In genomic region chr10:45084471-45084870, GRCm38 (mm10) we compare ENCODE assay signal across 18 mouse cellular contexts. TPM values are rescaled to one million over a fixed set of nuclear protein-coding genes. Genes with fewer than 3 reads are reported as not detected.
DNase-seq lines count a peak whose midpoint lies in the region; ATAC-seq lines count a peak whose summit lies in the region.
"Had no signal": no experiment of that assay in that cellular context is flagged by ENCODE, and none has a peak within 500 bp of the region (broad histone marks: within the 10 kb centered on the region; RNA-seq: fewer than 3 reads in every experiment).

No protein-coding gene starts in this region.

- no peak overlapping the region for H3K27ac ChIP-seq in heart, embryonic 12.5 days (ENCODE audit: poor library complexity, severe bottlenecking)
- no peak overlapping the region for H3K27ac ChIP-seq in neural tube, embryonic 12.5 days
- H3K27ac ChIP-seq in hindbrain, embryonic 12.5 days, result no peak overlapping the region; the same call in 1 of the 2 replicates
- peak overlapping the region; percentile 41; the same call in 1 of the 2 replicates for H3K27ac ChIP-seq in neural tube, embryonic 15.5 days (replicated peaks)
- H3K27ac ChIP-seq: embryonic facial prominence, embryonic 12.5 days; midbrain, embryonic 13.5 days had no signal

- no peak for DNase-seq in heart, adult 11 months
- no peak for DNase-seq in neural tube, embryonic 10.5 days (ENCODE audit: extremely low spot score, low spot score)
- no peak for DNase-seq in T-cell, adult 2 months (ENCODE audit: low spot score)
- DNase-seq: cerebellum, adult 11 months; cerebellum, postnatal 36 days; gastrocnemius, postnatal 10 days; heart, postnatal 36 days; kidney, adult 11 months; right cerebral cortex, postnatal 25 days; thymus, adult 18-20 months had no signal

- peaks cover 6% of the 10 kb centered on the region; the same call in 1 of the 2 replicates for H3K36me3 ChIP-seq in heart, embryonic 12.5 days
- H3K36me3 ChIP-seq in neural tube, embryonic 12.5 days, result 0 out of 2 replicates have a peak, but pooled peaks cover 7% of the 10 kb centered on the region
- 0 out of 2 replicates have a peak, but pooled peaks cover 6% of the 10 kb centered on the region for H3K36me3 ChIP-seq in hindbrain, embryonic 12.5 days
- 0 out of 2 replicates have a peak, but pooled peaks cover 2% of the 10 kb centered on the region for H3K36me3 ChIP-seq in neural tube, embryonic 15.5 days
- H3K36me3 ChIP-seq: midbrain, embryonic 13.5 days had no signal

- H3K9ac ChIP-seq in heart, embryonic 12.5 days, result peak overlapping the region; percentile 27; the same call in 1 of the 2 replicates
- H3K9ac ChIP-seq in neural tube, embryonic 12.5 days, result no peak overlapping the region
- no peak overlapping the region; the same call in 1 of the 2 replicates for H3K9ac ChIP-seq in hindbrain, embryonic 12.5 days
- H3K9ac ChIP-seq in neural tube, embryonic 15.5 days (replicated peaks), result no peak overlapping the region
- H3K9ac ChIP-seq: embryonic facial prominence, embryonic 12.5 days; midbrain, embryonic 13.5 days had no signal

- no peak for ATAC-seq in heart, embryonic 12.5 days (ENCODE audit: insufficient number of reproducible peaks, low FRiP score)
- ATAC-seq in neural tube, embryonic 12.5 days (ENCODE audit: low FRiP score, low read depth), result peak; percentile 57; the same call in 1 of the 2 replicates
- 0 out of 2 replicates have a peak, but pooled peaks have one; percentile 9 for ATAC-seq in hindbrain, embryonic 12.5 days (ENCODE audit: low FRiP score)
- peak; percentile 21; the same call in 1 of the 2 replicates for ATAC-seq in neural tube, embryonic 15.5 days (ENCODE audit: low FRiP score)
- ATAC-seq in granulocyte monocyte progenitor cell, adult 5-6 weeks (replicated peaks; ENCODE audit: poor library complexity, severe bottlenecking), result no peak
- ATAC-seq: midbrain, embryonic 13.5 days had no signal

- H3K9me3 ChIP-seq in heart, embryonic 12.5 days (replicated peaks), result no peaks in the 10 kb centered on the region
- H3K9me3 ChIP-seq in neural tube, embryonic 12.5 days, result no peaks in the 10 kb centered on the region
- no peaks in the 10 kb centered on the region for H3K9me3 ChIP-seq in hindbrain, embryonic 12.5 days (replicated peaks)
- H3K9me3 ChIP-seq in neural tube, embryonic 15.5 days (replicated peaks), result no peaks in the 10 kb centered on the region
- H3K9me3 ChIP-seq: embryonic facial prominence, embryonic 12.5 days; midbrain, embryonic 13.5 days had no signal

- H3K4me1 ChIP-seq in heart, embryonic 12.5 days (replicated peaks), result peaks cover 60% of the 10 kb centered on the region
- peaks cover 16% of the 10 kb centered on the region for H3K4me1 ChIP-seq in neural tube, embryonic 12.5 days
- peaks cover 12% of the 10 kb centered on the region for H3K4me1 ChIP-seq in hindbrain, embryonic 12.5 days
- H3K4me1 ChIP-seq in neural tube, embryonic 15.5 days, result peaks cover 12% of the 10 kb centered on the region

- no peaks in the 10 kb centered on the region for H3K27me3 ChIP-seq in heart, embryonic 12.5 days (replicated peaks)
- H3K27me3 ChIP-seq in neural tube, embryonic 12.5 days (replicated peaks), result no peaks in the 10 kb centered on the region
- no peaks in the 10 kb centered on the region for H3K27me3 ChIP-seq in hindbrain, embryonic 12.5 days
- H3K27me3 ChIP-seq in neural tube, embryonic 15.5 days (replicated peaks), result no peaks in the 10 kb centered on the region
- H3K27me3 ChIP-seq: embryonic facial prominence, embryonic 12.5 days; midbrain, embryonic 13.5 days had no signal

- 49% methylated on average over 3 of the region's 3 CpGs for WGBS in heart, embryonic 12.5 days
- WGBS in neural tube, embryonic 12.5 days, result 19% methylated on average over 3 of the region's 3 CpGs
- 30% methylated on average over 3 of the region's 3 CpGs for WGBS in hindbrain, embryonic 12.5 days
- WGBS in neural tube, embryonic 15.5 days, result 12% methylated on average over 3 of the region's 3 CpGs

- H3K4me2 ChIP-seq in heart, embryonic 12.5 days, result no peak overlapping the region
- H3K4me2 ChIP-seq in neural tube, embryonic 12.5 days (replicated peaks), result 0 out of 2 replicates have a peak overlapping the region, but pooled peaks have one; percentile 15
- no peak overlapping the region for H3K4me2 ChIP-seq in hindbrain, embryonic 12.5 days (replicated peaks)
- H3K4me2 ChIP-seq in neural tube, embryonic 15.5 days, result no peak overlapping the region
- H3K4me2 ChIP-seq: embryonic facial prominence, embryonic 12.5 days; liver, embryonic 11.5 days; midbrain, embryonic 13.5 days had no signal

- H3K4me3 ChIP-seq in heart, embryonic 12.5 days, result no peak overlapping the region
- H3K4me3 ChIP-seq in neural tube, embryonic 12.5 days, result no peak overlapping the region
- no peak overlapping the region for H3K4me3 ChIP-seq in hindbrain, embryonic 12.5 days
- no peak overlapping the region for H3K4me3 ChIP-seq in neural tube, embryonic 15.5 days (replicated peaks)
- H3K4me3 ChIP-seq: embryonic facial prominence, embryonic 12.5 days; midbrain, embryonic 13.5 days had no signal

RNA-seq across cellular contexts. Expression of gene Prep, which starts 17.5 kb away (rescaled TPM):
- polyA plus RNA-seq in heart, embryonic 12.5 days (2016; fragmentation: Nextera tagmentation; extraction: Ambion mirVana), result 29.9 and 31.0 TPM in 2 replicates
- polyA plus RNA-seq in neural tube, embryonic 12.5 days (2016; fragmentation: Nextera tagmentation; extraction: Ambion mirVana), result 27.8 and 29.1 TPM in 2 replicates
- 29.0 and 29.5 TPM in 2 replicates for polyA plus RNA-seq in hindbrain, embryonic 12.5 days (2016; fragmentation: Nextera tagmentation; extraction: Ambion mirVana)
- polyA plus RNA-seq in neural tube, embryonic 15.5 days (2015; fragmentation: Nextera tagmentation; extraction: Ambion mirVana), result 24.1 and 26.1 TPM in 2 replicates
- total RNA-seq in granulocyte monocyte progenitor cell, adult 5-6 weeks (2014; fragmentation: Nextera tagmentation), result 15.0 and 17.3 TPM in 2 replicates
- total RNA-seq in granulocyte monocyte progenitor cell, adult 5-6 weeks (2017), result 12.7 and 14.3 TPM in 2 replicates

Comparison
In these comparisons a context has a peak if more than half of its experiments do, and no peak if none do; other contexts are left out.
1. ATAC-seq: peak in neural tube, embryonic 12.5 days (single experiment), hindbrain, embryonic 12.5 days (single experiment) and neural tube, embryonic 15.5 days (single experiment); none in heart, embryonic 12.5 days (single experiment) and granulocyte monocyte progenitor cell, adult 5-6 weeks (single experiment).